Mouse (Mus musculus): ENCODE results near the gene Ppara. TPM values are rescaled to one million over a fixed set of nuclear protein-coding genes. Genes with fewer than 3 reads are reported as not detected.
"Not testable (repeated sequence)": the region's sequence is repeated elsewhere in the genome, so short reads cannot be mapped to it uniquely, and the experiment has no call there.

Ppara gene
- polyA plus RNA-seq, 1 experiment from 2014 or later, result 0.92 TPM

GRCm38 (mm10) chr15:85772146-85772740 lies 37.5 kb downstream of the Ppara start:
- Histone ChIP-seq H3K9ac (ENCODE audit: low read length) (no peak overlapping the region), H3K27ac (ENCODE audit: low read depth, low read length) (no peak overlapping the region), H3K36me3 (ENCODE audit: control insufficient read depth, insufficient read depth, low read length) (no peaks in the 10 kb centered on the region), H3K4me2 (no peak overlapping the region), H3K4me1 (ENCODE audit: control insufficient read depth, insufficient read depth, low read length) (no peaks in the 10 kb centered on the region), H3K27me3 (ENCODE audit: control insufficient read depth, insufficient read depth, low read length) (no peaks in the 10 kb centered on the region), H3K9me3 (ENCODE audit: control insufficient read depth, low read length) (no peaks in the 10 kb centered on the region), H3K4me3 (ENCODE audit: low read depth, low read length) (no peak overlapping the region)
- WGBS, result 80% methylated on average over 11 of the region's 11 CpGs
- DNase-seq (ENCODE audit: low spot score, missing footprints), result no peak
- ATAC-seq (ENCODE audit: low FRiP score), result no peak

- no peak for ATAC-seq (ENCODE audit: low FRiP score)
- no peak overlapping the region for H3K9ac ChIP-seq (ENCODE audit: low read length)
- WGBS, result 95% methylated on average over 9 of the region's 9 CpGs
These were observed 39.6 kb downstream of the Ppara start for GRCm38 (mm10) chr15:85774419-85774818.

GRCm38 (mm10) chr15:85775001-85775400 lies 40.2 kb downstream of the Ppara start:
- no peaks in the 10 kb centered on the region for H3K27me3 ChIP-seq (ENCODE audit: control insufficient read depth, insufficient read depth, low read length)
- no peak overlapping the region for H3K4me3 ChIP-seq (ENCODE audit: low read depth, low read length)
- 92% methylated on average over 7 of the region's 7 CpGs for WGBS
- DNase-seq (ENCODE audit: low spot score, missing footprints), result no peak
- H3K4me2 ChIP-seq, result no peak overlapping the region
- no peaks in the 10 kb centered on the region for H3K9me3 ChIP-seq (ENCODE audit: control insufficient read depth, low read length)
- H3K9ac ChIP-seq (ENCODE audit: low read length), result no peak overlapping the region
- no peak for ATAC-seq (ENCODE audit: low FRiP score)
- no peaks in the 10 kb centered on the region for H3K4me1 ChIP-seq (ENCODE audit: control insufficient read depth, insufficient read depth, low read length)
- H3K27ac ChIP-seq (ENCODE audit: low read depth, low read length), result no peak overlapping the region
- H3K36me3 ChIP-seq (ENCODE audit: control insufficient read depth, insufficient read depth, low read length), result no peaks in the 10 kb centered on the region

More at GRCm38 (mm10) chr15:85774419-85774818, 39.6 kb downstream of the Ppara start:
- H3K4me2 ChIP-seq, result no peak overlapping the region
- no peaks in the 10 kb centered on the region for H3K9me3 ChIP-seq (ENCODE audit: control insufficient read depth, low read length)
- no peaks in the 10 kb centered on the region for H3K36me3 ChIP-seq (ENCODE audit: control insufficient read depth, insufficient read depth, low read length)
- H3K27me3 ChIP-seq (ENCODE audit: control insufficient read depth, insufficient read depth, low read length), result no peaks in the 10 kb centered on the region
- DNase-seq (ENCODE audit: low spot score, missing footprints), result no peak
- H3K4me3 ChIP-seq (ENCODE audit: low read depth, low read length), result no peak overlapping the region
- no peak overlapping the region for H3K27ac ChIP-seq (ENCODE audit: low read depth, low read length)
- no peaks in the 10 kb centered on the region for H3K4me1 ChIP-seq (ENCODE audit: control insufficient read depth, insufficient read depth, low read length)

- 62% methylated on average over 2 of the region's 2 CpGs for WGBS
These were observed 41.5 kb downstream of the Ppara start for GRCm38 (mm10) chr15:85776241-85776640.

GRCm38 (mm10) chr15:85776771-85777170 lies 42.0 kb downstream of the Ppara start:
- WGBS, result 83% methylated on average over 5 of the region's 5 CpGs
- ATAC-seq (ENCODE audit: low FRiP score), result no peak
- Histone ChIP-seq H3K36me3 (ENCODE audit: control insufficient read depth, insufficient read depth, low read length) (no peaks in the 10 kb centered on the region), H3K4me2 (no peak overlapping the region), H3K4me3 (ENCODE audit: low read depth, low read length) (no peak overlapping the region), H3K27me3 (ENCODE audit: control insufficient read depth, insufficient read depth, low read length) (no peaks in the 10 kb centered on the region), H3K4me1 (ENCODE audit: control insufficient read depth, insufficient read depth, low read length) (no peaks in the 10 kb centered on the region), H3K27ac (ENCODE audit: low read depth, low read length) (no peak overlapping the region), H3K9ac (ENCODE audit: low read length) (no peak overlapping the region), H3K9me3 (ENCODE audit: control insufficient read depth, low read length) (no peaks in the 10 kb centered on the region)
- DNase-seq (ENCODE audit: low spot score, missing footprints), result no peak

More at GRCm38 (mm10) chr15:85776241-85776640, 41.5 kb downstream of the Ppara start:
- H3K27me3 ChIP-seq (ENCODE audit: control insufficient read depth, insufficient read depth, low read length), result no peaks in the 10 kb centered on the region
- H3K4me1 ChIP-seq (ENCODE audit: control insufficient read depth, insufficient read depth, low read length), result no peaks in the 10 kb centered on the region
- H3K9me3 ChIP-seq (ENCODE audit: control insufficient read depth, low read length), result no peaks in the 10 kb centered on the region
- no peak for ATAC-seq (ENCODE audit: low FRiP score)
- no peak overlapping the region for H3K4me3 ChIP-seq (ENCODE audit: low read depth, low read length)
- no peak overlapping the region for H3K4me2 ChIP-seq
- no peaks in the 10 kb centered on the region for H3K36me3 ChIP-seq (ENCODE audit: control insufficient read depth, insufficient read depth, low read length)
- no peak for DNase-seq (ENCODE audit: low spot score, missing footprints)
- H3K9ac ChIP-seq (ENCODE audit: low read length), result no peak overlapping the region
- no peak overlapping the region for H3K27ac ChIP-seq (ENCODE audit: low read depth, low read length)

GRCm38 (mm10) chr15:85778891-85779290 lies 44.1 kb downstream of the Ppara start:
- not testable (repeated sequence) for H3K27me3 ChIP-seq (ENCODE audit: control insufficient read depth, insufficient read depth, low read length); H3K4me3 ChIP-seq (ENCODE audit: low read depth, low read length); H3K27ac ChIP-seq (ENCODE audit: low read depth, low read length); H3K9me3 ChIP-seq (ENCODE audit: control insufficient read depth, low read length); H3K9ac ChIP-seq (ENCODE audit: low read length); H3K36me3 ChIP-seq (ENCODE audit: control insufficient read depth, insufficient read depth, low read length); DNase-seq (ENCODE audit: low spot score, missing footprints); H3K4me1 ChIP-seq (ENCODE audit: control insufficient read depth, insufficient read depth, low read length); H3K4me2 ChIP-seq; ATAC-seq (ENCODE audit: low FRiP score)
- 94% methylated on average over 6 of the region's 6 CpGs for WGBS

- 90% methylated on average over 4 of the region's 4 CpGs for WGBS
- Histone ChIP-seq H3K27me3 (ENCODE audit: control insufficient read depth, insufficient read depth, low read length) (no peaks in the 10 kb centered on the region), H3K36me3 (ENCODE audit: control insufficient read depth, insufficient read depth, low read length) (no peaks in the 10 kb centered on the region), H3K4me3 (ENCODE audit: low read depth, low read length) (no peak overlapping the region), H3K9me3 (ENCODE audit: control insufficient read depth, low read length) (no peaks in the 10 kb centered on the region), H3K4me1 (ENCODE audit: control insufficient read depth, insufficient read depth, low read length) (no peaks in the 10 kb centered on the region), H3K9ac (ENCODE audit: low read length) (no peak overlapping the region), H3K4me2 (no peak overlapping the region), H3K27ac (ENCODE audit: low read depth, low read length) (no peak overlapping the region)
- ATAC-seq (ENCODE audit: low FRiP score) (no peak), DNase-seq (ENCODE audit: low spot score, missing footprints) (no peak)
These were observed 48.4 kb downstream of the Ppara start for GRCm38 (mm10) chr15:85783146-85783545.

- ATAC-seq (ENCODE audit: low FRiP score), result no peak
These were observed 49.6 kb downstream of the Ppara start for GRCm38 (mm10) chr15:85784341-85784740.

GRCm38 (mm10) chr15:85786711-85787110 lies 51.9 kb downstream of the Ppara start:
- H3K4me3 ChIP-seq (ENCODE audit: low read depth, low read length), result no peak overlapping the region
- no peaks in the 10 kb centered on the region for H3K4me1 ChIP-seq (ENCODE audit: control insufficient read depth, insufficient read depth, low read length)
- ATAC-seq (ENCODE audit: low FRiP score), result no peak
- no peaks in the 10 kb centered on the region for H3K27me3 ChIP-seq (ENCODE audit: control insufficient read depth, insufficient read depth, low read length)
- H3K27ac ChIP-seq (ENCODE audit: low read depth, low read length), result no peak overlapping the region
- H3K36me3 ChIP-seq (ENCODE audit: control insufficient read depth, insufficient read depth, low read length), result no peaks in the 10 kb centered on the region
- 80% methylated on average over 5 of the region's 5 CpGs for WGBS
- H3K9ac ChIP-seq (ENCODE audit: low read length), result no peak overlapping the region
- H3K9me3 ChIP-seq (ENCODE audit: control insufficient read depth, low read length), result no peaks in the 10 kb centered on the region
- H3K4me2 ChIP-seq, result no peak overlapping the region
- no peak for DNase-seq (ENCODE audit: low spot score, missing footprints)

More at GRCm38 (mm10) chr15:85784341-85784740, 49.6 kb downstream of the Ppara start:
- Histone ChIP-seq H3K4me3 (ENCODE audit: low read depth, low read length) (no peak overlapping the region), H3K36me3 (ENCODE audit: control insufficient read depth, insufficient read depth, low read length) (no peaks in the 10 kb centered on the region), H3K9me3 (ENCODE audit: control insufficient read depth, low read length) (no peaks in the 10 kb centered on the region), H3K4me1 (ENCODE audit: control insufficient read depth, insufficient read depth, low read length) (no peaks in the 10 kb centered on the region), H3K27me3 (ENCODE audit: control insufficient read depth, insufficient read depth, low read length) (no peaks in the 10 kb centered on the region), H3K9ac (ENCODE audit: low read length) (no peak overlapping the region), H3K4me2 (no peak overlapping the region), H3K27ac (ENCODE audit: low read depth, low read length) (no peak overlapping the region)
- DNase-seq (ENCODE audit: low spot score, missing footprints), result no peak
- 88% methylated on average over 3 of the region's 3 CpGs for WGBS

Measured in midbrain, embryonic 11.5 days (tissue).